Mouse (Mus musculus) midbrain, embryonic 12.5 days (tissue): ENCODE results near the gene Il2ra. TPM values are rescaled to one million over a fixed set of nuclear protein-coding genes. Genes with fewer than 3 reads are reported as not detected.

Source experiments
- ATAC-seq: fragments of 200-750 bp; cut with Nextera tagmentation; 2 replicates; pipeline ENCODE4 v1.8.0; 2017; ENCODE audit warnings: low read depth, moderate TSS enrichment, moderate library complexity; ENCODE audit not compliant: low FRiP score
- H3K27ac ChIP-seq: fragments of 300-500 bp; sonication (generic); replicated peaks from 2 replicates; pipeline ENCODE4 v1.5.1; 2016; ENCODE audit warnings: mild to moderate bottlenecking
- H3K27me3 ChIP-seq: fragments of 300-500 bp; sonication (generic); 2 replicates; pipeline ENCODE4 v1.6.1; 2016; ENCODE audit warnings: mild to moderate bottlenecking
- H3K36me3 ChIP-seq: fragments of 300-500 bp; sonication (generic); 2 replicates; pipeline ENCODE4 v1.6.1; 2016
- H3K4me1 ChIP-seq: fragments of 300-500 bp; sonication (generic); 2 replicates; pipeline ENCODE4 v1.6.1; 2016
- H3K4me2 ChIP-seq: fragments of 300-500 bp; sonication (generic); replicated peaks from 2 replicates; pipeline ENCODE4 v1.6.1; 2016; ENCODE audit warnings: mild to moderate bottlenecking, moderate library complexity
- H3K4me3 ChIP-seq: fragments of 300-500 bp; sonication (generic); 2 replicates; pipeline ENCODE4 v1.5.1; 2016; ENCODE audit warnings: mild to moderate bottlenecking
- H3K9ac ChIP-seq: fragments of 300-500 bp; sonication (generic); replicated peaks from 2 replicates; pipeline ENCODE4 v1.6.1; 2016; ENCODE audit warnings: mild to moderate bottlenecking, moderate library complexity
- H3K9me3 ChIP-seq: fragments of 300-500 bp; sonication (generic); 2 replicates; pipeline ENCODE4 v1.6.1; 2016; ENCODE audit warnings: mild to moderate bottlenecking
- WGBS: fragments of 180-500 bp; shearing (Covaris S2); methylation state at CpG from one replicate; pipeline ENCODE4 v1.1.7; 2016; 5-methylcytosine and 5-hydroxymethylcytosine counted together
- polyA plus RNA-seq: library from polyadenylated mRNA; unstranded; fragments of >200 nt; fragmentation: Nextera tagmentation; extraction: Ambion mirVana; gene quantifications from 2 replicates; pipeline ENCODE4 v1.2.1, GENCODE M21; 2016

Il2ra gene
- polyA plus RNA-seq, 1 experiment from 2014 or later = 0.04 TPM

DNA sequence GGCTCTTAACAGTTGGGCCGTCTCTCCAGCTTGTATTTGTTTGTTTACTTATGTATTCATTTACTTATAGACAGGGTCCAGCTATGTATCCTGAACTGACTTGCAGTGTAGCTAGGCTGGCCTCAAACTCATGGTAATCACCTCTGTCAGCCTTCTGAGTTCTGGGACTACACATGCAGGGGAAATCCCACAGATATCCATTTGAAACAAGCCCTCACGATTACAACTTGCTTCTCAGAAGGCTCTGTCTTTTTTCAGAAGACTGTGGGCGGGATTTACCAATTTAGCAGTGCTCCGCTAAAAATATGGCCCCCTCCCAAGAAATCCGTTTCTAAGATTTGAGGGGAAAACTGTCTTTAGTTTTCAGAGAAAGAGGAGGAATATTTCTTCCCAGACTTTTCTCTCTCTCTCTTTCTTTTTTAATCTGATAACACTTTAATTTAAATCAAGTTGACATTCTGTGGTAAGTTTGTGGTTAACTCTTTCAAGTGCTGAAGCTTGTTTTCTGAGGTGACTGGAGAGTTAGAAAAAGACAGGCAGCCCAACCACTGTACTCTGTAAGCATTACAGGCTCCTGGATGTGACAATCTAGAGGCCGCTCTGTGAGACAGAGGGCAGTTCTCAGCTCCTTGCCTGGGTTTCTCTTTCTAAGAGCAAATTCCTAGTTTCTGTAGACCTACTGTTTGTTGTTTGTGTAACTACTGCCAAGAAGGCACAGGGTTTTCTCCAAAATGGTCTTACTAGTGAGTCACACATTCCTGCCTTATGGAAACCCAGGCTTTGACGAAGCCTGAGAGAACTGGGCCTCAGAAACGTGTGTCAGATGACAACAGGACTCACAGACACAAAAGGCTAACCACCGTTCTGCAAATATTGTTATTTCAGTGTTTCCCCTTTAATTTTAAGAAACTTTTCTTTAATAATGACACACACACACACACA lies 12.7 kb downstream of the Il2ra start:
- no peak overlapping the region for H3K4me3 ChIP-seq
- WGBS = 80% methylated on average over 9 of the region's 9 CpGs
- H3K9me3 ChIP-seq = no peaks in the 10 kb centered on the region
- no peak for ATAC-seq
- H3K27ac ChIP-seq = no peak overlapping the region
- no peak overlapping the region for H3K9ac ChIP-seq
- H3K4me2 ChIP-seq = no peak overlapping the region
- H3K4me1 ChIP-seq = no peaks in the 10 kb centered on the region
- H3K27me3 ChIP-seq = no peaks in the 10 kb centered on the region
- no peaks in the 10 kb centered on the region for H3K36me3 ChIP-seq

- Histone ChIP-seq H3K4me2 (no peak overlapping the region), H3K27me3 (no peaks in the 10 kb centered on the region), H3K9me3 (no peaks in the 10 kb centered on the region), H3K4me3 (no peak overlapping the region), H3K36me3 (no peaks in the 10 kb centered on the region), H3K4me1 (no peaks in the 10 kb centered on the region), H3K27ac (no peak overlapping the region), H3K9ac (no peak overlapping the region)
- 94% methylated on average over 2 of the region's 2 CpGs for WGBS
- no peak for ATAC-seq
Measured at GRCm38 (mm10) chr2:11657581-11657980, 15.0 kb downstream of the Il2ra start.

- H3K27ac ChIP-seq = no peak overlapping the region
- no peaks in the 10 kb centered on the region for H3K9me3 ChIP-seq
- H3K4me3 ChIP-seq = no peak overlapping the region
- H3K27me3 ChIP-seq = no peaks in the 10 kb centered on the region
- no peak overlapping the region for H3K9ac ChIP-seq
- WGBS = 33% methylated on average over 2 of the region's 2 CpGs
- no peak for ATAC-seq
- H3K4me1 ChIP-seq = no peaks in the 10 kb centered on the region
- no peaks in the 10 kb centered on the region for H3K36me3 ChIP-seq
- no peak overlapping the region for H3K4me2 ChIP-seq
Measured at GRCm38 (mm10) chr2:11659263-11659662, 16.7 kb downstream of the Il2ra start.

DNA sequence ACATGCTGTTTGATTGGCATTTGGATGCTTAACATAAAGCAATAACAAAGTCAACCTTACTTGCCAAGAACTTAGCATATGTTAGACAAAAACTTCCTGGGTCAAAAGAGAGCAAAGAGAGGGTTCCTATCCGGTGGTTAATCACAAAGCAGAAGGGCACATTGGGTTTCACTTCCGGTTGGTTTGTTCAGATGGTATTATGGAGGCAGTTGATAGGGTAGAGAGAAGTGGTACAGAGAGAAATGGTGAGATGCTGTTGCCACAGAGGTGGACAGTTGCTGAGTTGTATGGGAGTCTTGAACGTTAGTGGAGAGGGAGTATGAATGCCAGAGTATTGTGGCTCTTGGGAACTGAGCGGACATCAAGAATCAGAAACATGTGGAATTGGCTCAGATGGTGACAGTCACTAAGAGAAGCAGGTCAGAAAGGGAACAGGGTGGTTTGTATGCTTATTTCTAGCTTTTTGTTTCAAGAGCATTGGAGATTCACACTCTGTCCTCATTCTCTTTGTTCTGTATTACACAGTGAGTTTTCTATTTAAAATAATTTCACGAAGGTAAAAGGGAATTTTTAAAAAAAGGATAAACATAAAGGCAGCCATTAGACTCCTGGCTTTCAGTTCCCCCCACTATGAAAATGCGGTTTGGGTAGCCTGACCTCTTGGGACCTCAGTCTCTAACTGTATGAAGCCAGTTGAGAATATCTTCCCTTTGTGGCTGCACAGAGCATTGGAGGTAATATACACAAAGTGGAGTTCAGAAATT lies 19.7 kb downstream of the Il2ra start:
- WGBS = 85% methylated on average over 6 of the region's 6 CpGs
- no peaks in the 10 kb centered on the region for H3K27me3 ChIP-seq
- H3K9ac ChIP-seq = no peak overlapping the region
- H3K4me1 ChIP-seq = no peaks in the 10 kb centered on the region
- H3K27ac ChIP-seq = no peak overlapping the region
- no peaks in the 10 kb centered on the region for H3K36me3 ChIP-seq
- no peak overlapping the region for H3K4me2 ChIP-seq
- no peaks in the 10 kb centered on the region for H3K9me3 ChIP-seq
- no peak for ATAC-seq
- H3K4me3 ChIP-seq = no peak overlapping the region

DNA sequence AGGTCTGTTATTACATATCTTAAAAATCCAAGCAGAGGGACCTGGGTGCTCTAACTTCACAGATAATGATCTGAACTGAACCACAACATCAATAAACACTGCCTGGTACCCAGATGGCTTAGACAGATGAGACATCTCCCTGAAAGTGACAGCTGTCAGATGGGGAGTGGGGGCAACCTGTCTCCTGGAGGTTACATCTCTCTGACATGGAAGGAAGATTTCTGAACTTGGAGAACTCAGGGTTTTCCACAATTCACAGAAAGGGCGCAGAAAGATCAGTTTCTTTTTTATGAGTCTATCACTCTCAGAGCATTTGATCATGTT lies 20.3 kb downstream of the Il2ra start:
- WGBS = 100% methylated on average over 1 of the region's 1 CpGs
- H3K36me3 ChIP-seq = no peaks in the 10 kb centered on the region
- H3K4me3 ChIP-seq = no peak overlapping the region
- ATAC-seq = no peak
- no peaks in the 10 kb centered on the region for H3K27me3 ChIP-seq
- H3K4me2 ChIP-seq = no peak overlapping the region
- no peak overlapping the region for H3K27ac ChIP-seq
- no peak overlapping the region for H3K9ac ChIP-seq
- H3K9me3 ChIP-seq = no peaks in the 10 kb centered on the region
- H3K4me1 ChIP-seq = no peaks in the 10 kb centered on the region

DNA sequence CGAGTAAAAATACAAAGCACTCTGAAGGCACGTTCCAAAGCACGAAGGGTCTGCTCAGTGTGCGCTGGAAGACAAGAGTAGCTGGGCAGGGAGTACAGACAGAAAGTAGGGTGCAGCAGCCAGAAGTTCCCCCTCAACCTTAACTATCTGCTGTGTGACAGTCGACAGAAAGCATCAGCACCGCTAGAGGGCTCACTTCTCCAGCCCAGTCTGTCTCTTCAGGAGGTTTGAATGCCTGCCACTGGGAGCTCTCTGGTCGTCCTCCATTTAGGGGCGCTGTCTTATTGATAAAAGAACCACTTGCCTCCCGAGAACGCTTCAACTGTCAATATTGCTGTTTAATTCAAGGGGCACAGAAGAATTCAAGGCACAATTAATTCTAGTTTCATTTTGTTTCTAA lies 21.4 kb downstream of the Il2ra start:
- peak; percentile 84 for ATAC-seq
- H3K4me3 ChIP-seq = peak overlapping the region; percentile 19
- H3K9me3 ChIP-seq = no peaks in the 10 kb centered on the region
- WGBS = 5% methylated on average over 10 of the region's 10 CpGs
- H3K4me2 ChIP-seq = peak overlapping the region; percentile 40
- H3K27ac ChIP-seq = no peak overlapping the region
- H3K4me1 ChIP-seq = no peaks in the 10 kb centered on the region
- H3K9ac ChIP-seq = no peak overlapping the region
- H3K36me3 ChIP-seq = no peaks in the 10 kb centered on the region
- no peaks in the 10 kb centered on the region for H3K27me3 ChIP-seq

DNA sequence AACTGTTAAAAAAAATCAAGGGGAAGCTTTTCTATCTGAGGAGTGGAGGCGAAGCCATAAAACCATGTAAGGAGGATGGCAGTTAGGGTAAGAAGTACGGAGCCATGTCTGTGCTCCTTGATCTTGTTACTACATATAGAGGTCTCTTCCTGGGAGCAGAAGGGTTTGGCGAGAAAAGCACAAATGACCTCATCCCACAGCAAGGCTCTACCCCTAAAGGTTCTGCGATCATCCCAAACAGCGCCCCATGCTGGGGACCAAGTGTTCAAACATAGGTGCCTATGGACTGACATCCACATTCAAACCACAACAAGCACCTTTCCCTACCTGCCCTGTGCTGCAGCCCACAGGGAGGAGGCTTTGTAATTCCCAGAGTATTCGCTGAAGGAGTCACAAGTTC lies 21.8 kb downstream of the Il2ra start:
- H3K4me1 ChIP-seq = no peaks in the 10 kb centered on the region
- ATAC-seq = peak; percentile 68
- peak overlapping the region; percentile 40 for H3K4me2 ChIP-seq
- no peak overlapping the region for H3K27ac ChIP-seq
- no peaks in the 10 kb centered on the region for H3K27me3 ChIP-seq
- no peaks in the 10 kb centered on the region for H3K9me3 ChIP-seq
- H3K36me3 ChIP-seq = no peaks in the 10 kb centered on the region
- peak overlapping the region; percentile 19 for H3K4me3 ChIP-seq
- H3K9ac ChIP-seq = no peak overlapping the region
- 53% methylated on average over 6 of the region's 6 CpGs for WGBS

DNA sequence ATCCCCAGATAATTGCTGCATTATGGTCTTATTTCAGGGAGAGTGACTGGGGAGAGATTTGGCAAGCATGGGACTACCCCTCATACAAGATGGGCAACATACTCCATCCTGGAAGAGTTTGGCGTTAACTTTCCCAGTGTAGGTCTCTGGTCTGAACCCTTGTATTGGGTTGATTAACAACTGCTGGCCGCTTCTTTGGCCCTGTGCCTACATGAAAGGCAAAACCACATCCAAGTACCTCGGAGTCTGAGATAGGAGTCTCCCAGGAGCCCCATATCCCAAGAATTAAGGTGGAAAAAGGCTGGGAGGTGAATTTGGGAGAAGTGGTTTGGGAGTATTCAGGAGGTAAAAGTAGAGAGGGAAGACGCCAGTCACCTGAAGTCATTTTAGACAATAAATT lies 22.2 kb downstream of the Il2ra start:
- Histone ChIP-seq H3K4me1 (no peaks in the 10 kb centered on the region), H3K9ac (no peak overlapping the region), H3K4me2 (no peak overlapping the region), H3K27me3 (no peaks in the 10 kb centered on the region), H3K36me3 (no peaks in the 10 kb centered on the region), H3K4me3 (no peak overlapping the region), H3K27ac (no peak overlapping the region), H3K9me3 (no peaks in the 10 kb centered on the region)
- WGBS = 89% methylated on average over 4 of the region's 4 CpGs
- ATAC-seq = no peak

GRCm38 (mm10) chr2:11665326-11665725 lies 22.7 kb downstream of the Il2ra start:
- no peaks in the 10 kb centered on the region for H3K36me3 ChIP-seq
- no peaks in the 10 kb centered on the region for H3K27me3 ChIP-seq

DNA sequence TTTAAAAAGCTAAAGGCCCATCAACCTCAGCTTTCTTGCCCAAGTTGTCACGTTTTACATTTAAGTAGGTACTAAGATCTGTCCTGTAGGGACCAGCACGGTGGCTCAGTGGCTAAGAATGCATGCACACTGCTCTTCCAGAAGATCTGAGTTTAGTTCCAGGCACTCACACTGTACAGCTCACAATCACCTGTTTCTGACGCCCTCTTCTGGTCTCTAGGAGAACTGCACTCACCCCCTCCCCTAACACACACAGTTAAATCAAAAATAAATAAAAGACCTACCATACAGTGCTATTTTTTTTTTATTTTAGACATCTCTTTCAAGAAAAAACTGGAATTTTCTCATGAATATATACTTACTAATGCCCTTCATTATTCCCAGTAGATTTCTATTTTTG lies 29.5 kb downstream of the Il2ra start:
- WGBS = 22% methylated on average over 3 of the region's 3 CpGs
- Histone ChIP-seq H3K4me3 (no peak overlapping the region), H3K9ac (no peak overlapping the region), H3K36me3 (no peaks in the 10 kb centered on the region), H3K27ac (no peak overlapping the region), H3K9me3 (0 out of 2 replicates have a peak, but pooled peaks cover 4% of the 10 kb centered on the region), H3K4me1 (no peaks in the 10 kb centered on the region), H3K4me2 (no peak overlapping the region), H3K27me3 (no peaks in the 10 kb centered on the region)
- ATAC-seq = no peak

More at GRCm38 (mm10) chr2:11665326-11665725, 22.7 kb downstream of the Il2ra start:
- Histone ChIP-seq H3K27ac (no peak overlapping the region), H3K4me3 (no peak overlapping the region), H3K9ac (no peak overlapping the region), H3K4me1 (no peaks in the 10 kb centered on the region), H3K4me2 (no peak overlapping the region), H3K9me3 (no peaks in the 10 kb centered on the region)
- no peak for ATAC-seq
- 89% methylated on average over 3 of the region's 3 CpGs for WGBS

DNA sequence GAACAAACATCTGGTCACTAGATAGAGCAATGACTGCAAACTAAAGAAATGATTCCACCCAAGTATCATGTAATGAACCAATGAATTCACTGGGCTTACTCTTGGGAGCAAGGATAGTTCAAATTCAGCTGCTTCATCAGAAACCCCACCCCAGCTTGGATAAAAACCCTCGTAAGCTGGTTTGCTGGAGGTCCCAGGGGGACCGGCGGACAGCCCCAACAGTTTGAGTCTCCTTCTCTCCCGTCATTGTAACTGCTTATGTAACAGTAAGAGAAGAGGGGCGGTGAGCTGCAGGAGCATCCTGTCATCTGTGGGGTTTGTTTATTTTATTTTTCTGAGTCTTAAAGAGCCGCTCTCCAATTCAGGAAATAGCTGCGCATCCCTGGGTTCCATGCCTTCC lies 37.0 kb downstream of the Il2ra start:
- Histone ChIP-seq H3K4me3 (no peak overlapping the region), H3K4me1 (no peaks in the 10 kb centered on the region), H3K36me3 (no peaks in the 10 kb centered on the region), H3K27ac (no peak overlapping the region), H3K4me2 (no peak overlapping the region), H3K9ac (no peak overlapping the region), H3K27me3 (no peaks in the 10 kb centered on the region), H3K9me3 (no peaks in the 10 kb centered on the region)
- no peak for ATAC-seq
- 81% methylated on average over 7 of the region's 7 CpGs for WGBS

DNA sequence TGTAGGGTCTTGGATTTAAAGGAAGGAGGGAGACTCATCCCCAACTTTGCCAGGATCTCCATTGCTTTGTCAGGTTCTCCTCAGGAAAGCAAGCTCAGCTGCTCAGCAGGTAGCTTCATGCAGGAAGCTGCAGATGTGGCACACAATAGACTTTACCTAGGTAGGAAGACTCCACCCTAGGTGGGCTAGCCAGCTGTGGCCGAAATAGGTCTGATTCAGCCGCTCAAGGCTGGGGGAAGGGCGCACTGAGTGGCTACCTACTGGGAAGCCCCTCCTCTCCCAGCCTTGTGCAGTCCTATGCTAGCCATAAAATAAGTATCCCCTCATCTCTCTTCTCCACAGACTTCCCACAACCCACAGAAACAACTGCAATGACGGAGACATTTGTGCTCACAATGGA lies 40.1 kb downstream of the Il2ra start:
- ATAC-seq = no peak
- Histone ChIP-seq H3K4me3 (no peak overlapping the region), H3K27me3 (no peaks in the 10 kb centered on the region), H3K27ac (no peak overlapping the region), H3K9ac (no peak overlapping the region), H3K9me3 (no peaks in the 10 kb centered on the region), H3K4me1 (no peaks in the 10 kb centered on the region), H3K36me3 (no peaks in the 10 kb centered on the region), H3K4me2 (no peak overlapping the region)
- 61% methylated on average over 4 of the region's 4 CpGs for WGBS
